Mouse (Mus musculus) heart, postnatal 0 days (tissue): ENCODE results near the gene Tgfbr2.

Source experiments
- CTCF ChIP-seq: IDR thresholded peaks from 2 replicates; pipeline ENCODE4 v1.5.1; 2016; ENCODE audit warnings: antibody characterized with exemption, control low read depth, low read depth
- EP300 ChIP-seq: IDR thresholded peaks from 2 replicates; pipeline ENCODE4 v1.6.1; 2016; ENCODE audit warnings: antibody characterized with exemption, low read depth

DNA sequence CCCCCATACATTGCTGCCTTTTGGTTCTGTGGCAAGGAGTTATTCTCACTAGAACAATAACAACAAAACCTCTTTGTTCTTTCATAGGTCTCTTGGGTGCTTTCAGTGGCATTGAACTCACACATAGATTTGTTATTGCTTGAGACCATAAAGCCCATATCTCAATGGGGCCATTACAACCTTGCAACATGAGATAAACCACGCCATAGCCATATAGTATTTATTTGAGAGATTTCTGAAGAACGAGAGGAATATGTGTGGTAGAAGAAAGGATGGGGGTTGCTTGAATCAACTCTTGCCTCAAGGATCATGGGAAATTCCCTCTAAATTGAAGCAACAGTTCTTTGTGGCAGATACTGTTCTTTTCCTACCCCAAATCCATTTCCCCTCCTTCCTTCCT is 31.7 kb upstream of the Tgfbr2 start:
- TF ChIP-seq CTCF (no peak), EP300 (no peak)
